Mouse (Mus musculus): Measurements from ENCODE around the gene Il6st.
A peak's percentile ranks its signal among the peaks of the same experiment; 100 is the strongest.

Gene Il6st

GRCm38 (mm10) chr13:112447108-112447665 is 16.7 kb upstream of the Il6st start:
- DNase-seq = no peak

- no peak for DNase-seq
These were observed 13.7 kb upstream of the Il6st start for GRCm38 (mm10) chr13:112450210-112450609.

DNA sequence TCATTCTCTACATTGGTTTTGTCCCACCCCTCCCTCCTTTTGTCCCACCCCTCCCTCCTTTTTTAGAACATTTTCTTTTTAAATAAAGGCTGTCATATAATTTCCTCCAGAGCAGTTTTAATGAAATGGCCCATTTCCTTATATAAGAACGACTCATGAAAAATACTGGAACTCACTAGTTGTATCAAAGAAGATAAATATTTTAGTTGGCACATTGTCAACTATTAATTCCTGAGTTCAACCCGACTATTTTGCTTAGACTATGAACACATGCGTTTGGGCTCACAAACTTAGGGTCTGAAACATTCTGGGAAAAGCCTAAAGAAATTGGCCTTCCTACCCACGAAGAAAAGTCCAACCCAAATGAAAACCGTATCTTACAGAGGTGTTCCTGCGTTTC is 6.5 kb upstream of the Il6st start:
- no peak for DNase-seq

DNA sequence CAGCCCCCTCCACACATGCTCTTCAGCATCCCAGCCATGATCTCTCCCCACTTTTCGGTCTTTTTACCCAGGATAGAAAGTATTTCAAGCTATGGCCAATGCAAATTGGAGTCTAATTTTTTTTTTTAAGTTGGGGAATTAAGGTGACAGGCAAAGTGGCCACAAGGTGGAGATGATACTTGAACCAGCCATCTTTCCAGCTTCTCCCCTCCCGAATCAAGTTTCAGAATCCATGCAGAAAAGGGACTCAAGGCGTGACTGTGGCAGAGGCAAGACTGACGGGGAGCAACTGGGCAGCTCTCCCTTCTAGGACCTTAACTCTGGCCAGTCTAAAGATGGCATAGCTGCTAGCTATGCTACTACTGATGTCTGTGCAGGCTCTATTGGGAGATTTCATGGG is 5.9 kb upstream of the Il6st start:
- no peak for DNase-seq

GRCm38 (mm10) chr13:112458435-112459018 is 5.3 kb upstream of the Il6st start:
- DNase-seq = no peak

- DNase-seq = no peak
These were observed 3.9 kb upstream of the Il6st start for GRCm38 (mm10) chr13:112459956-112460355.

GRCm38 (mm10) chr13:112462411-112462987 is 1.4 kb upstream of the Il6st start:
- no peak for DNase-seq

DNA sequence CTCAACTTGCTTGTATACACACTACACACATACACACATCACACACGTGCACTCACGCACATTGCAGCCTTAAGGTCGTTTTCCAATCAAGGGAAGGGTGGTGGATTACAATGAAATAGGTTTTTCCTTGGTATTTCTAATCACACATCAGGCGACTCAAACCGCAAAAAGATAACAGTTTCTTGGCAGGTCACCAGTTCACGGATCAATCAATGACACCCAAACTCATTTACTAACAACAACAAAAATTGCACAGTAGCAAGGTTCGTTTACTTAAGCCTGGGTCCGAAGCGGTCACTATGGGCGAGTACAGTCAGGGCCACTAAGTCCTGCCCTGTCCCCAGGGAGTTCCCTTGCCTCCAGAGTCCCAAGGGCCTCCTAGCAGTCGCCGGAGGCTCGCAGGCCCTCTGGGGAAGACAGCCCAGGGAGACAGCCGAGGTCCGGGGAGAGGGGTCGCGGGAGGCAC is 500 bp upstream of the Il6st start:
- DNase-seq = no peak

DNA sequence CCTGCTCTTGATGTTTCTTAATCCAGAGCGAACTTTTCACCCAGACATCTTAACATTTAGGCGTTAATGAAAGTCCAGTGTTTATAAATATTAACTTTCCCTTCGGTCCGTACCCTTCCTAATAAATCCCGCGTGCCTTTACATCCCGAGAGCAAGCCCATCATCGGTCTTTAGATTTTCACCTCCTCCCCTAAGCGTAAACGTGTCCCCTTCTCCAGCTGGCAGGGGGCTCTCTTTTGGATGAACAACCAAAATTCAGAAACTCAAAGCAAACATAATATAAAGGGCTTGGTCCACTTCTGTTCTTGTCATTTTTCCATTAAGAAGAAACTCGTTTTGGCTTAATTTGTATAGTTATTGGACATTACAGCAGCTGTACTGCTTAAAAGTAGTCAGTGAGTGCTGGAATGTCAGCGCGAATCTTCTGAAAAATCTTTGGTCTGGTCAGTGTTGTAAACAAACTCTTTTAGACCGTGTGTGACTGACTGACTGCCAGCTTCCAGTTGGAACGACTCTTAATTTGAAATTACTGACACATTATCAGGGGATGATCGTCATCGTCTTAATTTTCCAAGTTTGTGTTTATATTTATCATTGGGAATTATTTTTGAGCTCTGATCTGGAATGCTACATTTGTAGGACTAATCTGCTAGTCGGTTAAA is 887 bp downstream of the Il6st start:
- DNase-seq = peak; percentile 51

DNA sequence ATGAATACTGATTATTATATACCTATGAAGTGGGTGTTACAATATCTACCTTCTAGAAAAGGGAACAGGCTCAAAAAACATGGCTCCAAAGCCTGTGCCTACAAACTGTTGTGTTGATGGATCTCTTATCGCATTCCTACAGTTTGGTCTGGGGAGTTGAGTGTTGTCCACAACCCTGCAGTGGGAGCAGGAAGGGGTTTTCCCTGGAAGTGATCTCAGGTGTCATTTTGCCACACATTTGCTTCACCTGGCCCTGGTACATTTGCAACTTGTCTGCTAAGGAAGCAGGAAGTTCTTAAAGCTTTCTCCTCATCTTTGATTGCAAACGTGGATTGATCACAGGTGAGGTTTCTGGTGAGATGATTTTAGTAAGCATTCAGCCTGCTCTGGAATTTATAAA is 1.7 kb downstream of the Il6st start:
- DNase-seq = no peak

DNA sequence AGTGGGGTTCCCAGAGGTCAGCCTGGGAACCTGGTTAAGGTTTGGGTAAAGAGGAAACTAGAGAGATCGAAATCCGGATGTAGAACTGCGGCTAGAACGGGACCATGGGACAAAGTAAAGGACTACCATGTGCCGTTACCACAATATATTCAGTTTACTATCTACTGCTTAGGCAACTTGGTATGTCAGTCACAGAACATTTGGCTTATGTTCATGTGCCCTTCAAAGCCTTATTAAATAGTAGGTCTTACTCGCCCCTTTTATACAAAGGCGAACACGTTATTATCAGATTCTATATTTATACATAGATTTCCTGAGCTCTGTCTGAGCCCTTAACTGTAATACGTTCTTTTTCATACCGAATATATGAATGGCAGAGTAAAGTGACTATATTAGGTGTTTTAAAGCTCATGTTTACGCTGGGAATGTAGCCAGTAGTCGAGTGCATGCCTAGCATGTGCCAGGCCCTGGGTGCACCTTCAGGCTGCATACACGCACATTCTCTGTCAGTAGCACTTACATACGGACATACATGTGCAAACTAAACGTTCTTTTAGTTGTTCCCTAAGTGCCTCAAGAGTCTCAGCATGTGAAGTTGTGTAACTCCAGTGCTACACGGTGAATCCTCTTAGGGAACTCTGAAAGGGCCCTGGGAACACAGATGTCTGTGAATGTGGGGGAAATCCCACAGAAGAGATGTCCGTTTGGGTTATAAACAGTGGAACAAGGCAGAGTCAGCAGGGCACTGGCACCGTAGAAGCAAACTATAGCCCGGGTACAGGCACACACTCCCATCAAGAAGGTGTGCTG is 2.5 kb downstream of the Il6st start:
- DNase-seq = peak; percentile 27

DNA sequence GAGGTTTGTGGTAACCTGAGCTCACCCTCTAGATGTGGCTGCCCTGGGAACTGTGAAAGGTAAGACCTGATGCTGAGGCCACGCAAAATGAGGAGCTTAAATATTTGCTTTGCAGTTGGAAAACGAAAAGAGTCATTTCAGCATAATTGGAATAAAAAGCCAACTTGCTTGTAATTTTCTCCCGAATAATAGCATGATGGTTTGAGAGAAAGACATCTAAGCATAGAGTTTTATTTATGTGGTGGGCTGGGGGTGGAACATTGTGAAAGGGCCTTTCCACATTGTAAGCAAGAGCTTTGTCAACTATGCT is 3.0 kb downstream of the Il6st start:
- DNase-seq = no peak

GRCm38 (mm10) chr13:112467384-112467783 is 3.5 kb downstream of the Il6st start:
- no peak for DNase-seq

GRCm38 (mm10) chr13:112469491-112469890 is 5.6 kb downstream of the Il6st start:
- no peak for DNase-seq

DNA sequence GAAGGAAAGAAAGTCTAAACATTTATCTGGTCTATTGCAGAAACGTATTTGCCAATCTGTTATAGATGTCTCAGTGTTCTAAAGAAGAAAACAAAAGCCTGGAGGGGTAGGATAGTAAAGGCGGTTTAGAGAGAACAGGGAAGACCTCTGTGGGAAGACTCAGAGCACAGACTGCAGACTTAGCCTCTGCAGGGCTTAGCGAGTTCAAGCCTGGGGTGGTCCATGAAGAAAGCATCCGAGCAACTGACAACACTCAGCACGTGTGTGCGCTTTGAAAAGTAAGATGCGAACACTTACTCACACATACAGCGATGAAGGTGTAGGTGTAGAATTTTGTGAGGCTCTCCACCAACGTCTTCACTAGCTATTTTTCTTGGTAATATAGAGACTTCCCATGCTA is 7.3 kb downstream of the Il6st start:
- no peak for DNase-seq

GRCm38 (mm10) chr13:112472401-112473023 is 8.6 kb downstream of the Il6st start:
- no peak for DNase-seq

GRCm38 (mm10) chr13:112473757-112474755 is 10.2 kb downstream of the Il6st start:
- DNase-seq = no peak

DNA sequence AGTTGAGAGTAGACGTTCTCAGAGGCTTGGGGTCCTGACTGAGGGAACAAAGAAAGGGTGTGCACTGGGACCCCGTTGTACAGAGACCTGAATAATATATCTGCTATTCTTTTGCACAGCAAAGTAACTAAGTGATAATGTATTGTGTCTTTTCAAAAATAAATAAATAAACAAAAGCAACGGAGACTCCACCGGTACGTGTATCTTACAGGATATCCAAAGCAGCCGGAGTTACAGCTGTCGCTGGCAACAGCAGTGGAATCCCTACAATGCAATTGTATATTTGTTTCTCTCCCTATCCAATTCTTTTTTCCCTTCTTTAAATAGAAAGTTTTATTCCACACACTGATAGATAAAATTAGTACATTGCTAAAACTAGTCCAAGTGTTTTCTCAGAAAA is 15.2 kb downstream of the Il6st start:
- no peak for DNase-seq

DNA sequence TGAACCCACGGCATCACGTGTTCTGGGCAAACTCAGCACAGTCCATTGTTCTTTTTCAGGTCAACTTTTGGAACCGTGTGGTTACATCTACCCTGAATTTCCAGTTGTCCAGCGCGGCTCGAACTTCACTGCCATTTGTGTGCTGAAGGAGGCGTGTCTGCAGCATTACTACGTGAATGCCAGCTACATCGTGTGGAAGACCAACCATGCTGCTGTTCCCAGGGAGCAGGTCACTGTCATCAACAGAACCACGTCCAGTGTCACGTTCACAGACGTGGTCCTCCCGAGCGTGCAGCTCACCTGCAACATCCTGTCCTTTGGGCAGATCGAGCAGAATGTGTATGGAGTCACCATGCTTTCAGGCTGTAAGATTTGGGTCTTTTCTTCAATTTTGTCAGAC is 16.1 kb downstream of the Il6st start:
- DNase-seq = no peak

GRCm38 (mm10) chr13:112482525-112482924 is 18.7 kb downstream of the Il6st start:
- DNase-seq = no peak

- DNase-seq = no peak
These were observed 19.1 kb downstream of the Il6st start for GRCm38 (mm10) chr13:112483015-112483414.

DNA sequence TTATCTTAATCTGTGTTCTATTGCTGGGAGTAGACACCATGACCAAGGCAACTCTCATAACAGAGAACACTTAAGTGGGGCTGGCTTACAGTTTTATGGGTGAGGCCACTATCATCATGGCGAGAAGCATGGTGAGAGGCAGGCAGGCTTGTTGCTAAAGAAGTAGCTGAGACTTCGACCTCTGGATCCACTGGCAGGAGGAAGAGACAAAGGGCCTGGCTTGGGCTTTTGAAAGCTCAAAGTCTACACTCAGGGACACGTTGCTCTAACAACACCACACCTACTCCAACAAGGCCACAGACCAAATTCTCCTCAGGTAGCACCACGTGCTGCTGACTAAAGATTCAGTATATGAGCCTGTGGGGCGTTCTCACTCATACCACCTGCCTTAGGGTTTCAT is 22.4 kb downstream of the Il6st start:
- no peak for DNase-seq

Data from lung, postnatal 14 days (tissue).